Mouse (Mus musculus): ENCODE measurements around the gene Uts2r.

Gene Uts2r

DNA sequence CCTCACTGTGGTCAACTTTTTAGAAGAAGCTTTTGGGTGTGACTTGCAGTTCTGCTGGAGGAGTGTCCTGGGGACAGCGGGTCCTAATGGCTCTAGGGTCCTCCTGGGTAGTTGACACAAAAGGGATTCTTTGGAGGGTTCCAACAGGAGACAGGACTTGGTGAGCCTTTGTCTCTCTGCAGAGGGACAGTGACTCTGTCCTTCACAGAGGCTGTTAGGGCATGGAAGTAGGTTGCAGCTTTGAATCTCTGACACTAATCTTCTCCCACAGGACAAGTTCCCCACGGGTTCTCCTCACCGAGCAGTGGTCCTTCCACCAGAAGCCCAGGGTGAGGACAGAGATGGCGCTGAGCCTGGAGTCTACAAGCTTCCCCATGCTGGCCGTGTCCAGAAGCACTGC lies at the start of gene Uts2r:
TSS of gene Uts2r (plus strand) at position 301 of the 400 bp plus-strand sequence.
- DNase-seq, result no peak

DNA sequence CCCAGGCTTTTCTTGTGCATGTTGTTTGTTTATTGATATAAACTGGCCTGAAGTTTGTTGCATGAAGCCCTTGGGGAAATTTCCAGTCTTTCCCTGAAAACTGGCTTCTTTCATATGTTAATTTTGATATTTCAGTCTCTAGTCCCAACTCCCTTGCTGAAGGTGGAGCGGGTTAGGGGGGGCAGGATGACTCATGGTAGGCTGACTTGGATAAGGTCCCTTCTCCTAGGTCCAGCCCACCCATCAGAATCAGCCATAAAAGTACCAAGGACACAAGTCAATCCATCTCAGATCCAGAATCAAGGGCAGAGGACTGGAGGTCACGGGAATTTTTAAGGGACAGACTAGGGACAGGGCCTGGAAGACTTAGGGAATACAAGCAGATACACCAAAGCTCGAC lies 49.0 kb upstream of the Uts2r start:
- no peak for DNase-seq

DNA sequence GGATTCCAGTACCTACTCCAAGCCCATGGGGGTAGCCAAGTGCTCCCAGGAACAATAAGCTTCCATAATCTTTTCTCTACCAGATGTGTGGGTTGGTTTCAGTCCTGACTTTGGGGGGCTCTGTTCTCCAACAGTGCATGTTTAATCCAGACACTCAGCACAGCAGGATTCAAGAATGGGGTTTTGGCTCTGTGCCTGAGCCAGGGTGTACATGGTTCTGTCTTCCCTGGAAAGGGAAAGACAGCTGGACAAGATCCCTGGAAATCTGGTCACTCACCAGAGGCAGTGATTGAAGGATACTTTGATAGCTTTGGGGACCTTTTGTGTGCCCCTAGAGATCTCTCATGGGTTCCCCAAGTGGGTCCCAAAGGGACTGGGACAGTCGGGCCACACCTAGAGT lies 48.5 kb upstream of the Uts2r start:
- DNase-seq, result no peak

DNA sequence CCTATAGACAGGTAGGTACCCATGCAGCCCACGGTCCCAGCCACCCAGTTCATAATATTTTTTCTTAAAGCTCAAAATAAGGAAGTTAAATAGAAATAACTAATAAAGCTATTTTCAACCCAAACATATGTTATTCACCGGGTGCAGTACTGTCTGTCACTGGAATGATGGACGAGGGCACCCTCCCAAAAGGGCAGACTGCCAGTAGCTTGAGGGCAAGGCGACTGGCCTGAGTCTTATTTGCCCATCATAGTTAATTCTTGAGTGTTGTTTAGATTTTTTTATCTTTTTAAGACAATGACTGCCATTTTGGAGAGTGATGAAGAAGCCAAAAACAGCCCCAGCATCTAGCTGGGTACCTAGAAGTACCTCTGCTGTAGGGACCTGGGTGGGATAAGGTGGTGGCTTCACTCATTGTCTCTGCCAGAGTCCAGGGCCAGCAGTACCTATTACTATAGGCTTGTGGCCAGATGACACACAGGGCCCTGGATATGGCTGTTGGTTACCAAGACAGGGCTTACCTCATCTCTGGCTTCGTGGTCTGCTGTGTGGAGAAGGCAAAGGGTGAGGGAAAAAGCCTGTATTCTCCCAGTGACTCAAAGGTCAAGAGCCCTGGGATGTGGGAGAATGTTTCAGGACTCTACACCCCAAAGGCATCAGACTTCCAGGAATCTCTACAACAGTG lies 47.8 kb upstream of the Uts2r start:
- no peak for DNase-seq

DNA sequence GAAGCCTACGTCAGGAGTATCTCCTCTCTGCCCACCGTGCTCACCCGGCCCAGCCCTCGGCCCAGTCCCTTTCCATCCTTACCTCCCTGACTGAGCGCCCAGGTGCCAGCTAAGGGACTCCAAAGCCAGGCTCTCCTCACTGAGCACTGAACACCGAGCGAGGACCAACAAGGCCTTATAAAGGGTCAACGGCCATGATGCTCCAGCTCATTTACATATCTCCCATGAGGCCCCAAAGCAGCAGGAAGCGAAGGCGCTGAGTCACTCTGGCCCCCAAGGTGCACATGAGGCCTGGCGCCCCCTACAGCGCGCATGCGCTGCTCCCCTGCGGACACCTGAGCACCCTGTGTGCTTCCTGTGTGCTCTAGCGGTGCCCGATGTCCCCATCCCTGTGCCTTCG lies 42.0 kb upstream of the Uts2r start:
- peak; percentile 85 for DNase-seq

DNA sequence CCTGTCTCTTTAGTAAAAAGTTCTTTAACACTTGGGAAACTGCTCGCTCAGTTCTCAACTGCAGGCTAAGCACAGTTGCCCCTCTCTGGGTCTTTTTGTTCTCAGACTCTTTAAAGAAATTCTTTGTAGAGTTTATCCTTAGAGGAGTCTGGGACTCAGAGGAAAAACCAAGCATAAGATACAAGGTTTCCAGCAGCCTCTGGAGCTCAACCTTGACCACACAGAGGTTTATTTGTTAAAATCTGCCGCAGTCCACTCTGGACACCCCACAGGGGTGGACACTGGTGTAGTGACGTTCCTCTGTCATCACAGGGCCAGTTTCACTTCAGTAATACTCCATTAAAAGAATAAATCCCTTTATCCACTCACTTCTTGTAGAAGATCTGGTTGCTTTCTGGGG lies 41.5 kb upstream of the Uts2r start, which contains the start of gene Tex19.2:
TSS of gene Tex19.2 (minus strand) at position 101 of the 400 bp plus-strand sequence.
- DNase-seq, result no peak

DNA sequence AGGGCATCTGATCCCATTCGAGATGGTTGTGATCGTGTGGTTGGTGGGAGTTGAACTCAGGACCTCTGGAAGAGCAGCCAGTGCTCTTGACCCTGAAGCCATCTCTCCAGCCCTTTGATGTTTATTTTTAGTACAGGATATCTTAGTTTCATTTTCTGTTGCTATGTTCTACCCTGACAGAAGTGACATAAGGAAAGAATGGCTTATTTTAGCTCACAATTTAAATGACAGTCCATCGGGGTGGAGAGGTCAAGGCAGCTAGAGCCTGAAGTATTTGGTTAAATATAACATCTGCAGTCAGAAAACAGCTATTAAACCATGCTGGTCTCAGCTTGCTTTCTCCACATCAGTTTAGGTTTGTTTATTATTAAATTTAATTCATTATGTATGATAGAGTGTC lies 38.9 kb upstream of the Uts2r start:
- no peak for DNase-seq

DNA sequence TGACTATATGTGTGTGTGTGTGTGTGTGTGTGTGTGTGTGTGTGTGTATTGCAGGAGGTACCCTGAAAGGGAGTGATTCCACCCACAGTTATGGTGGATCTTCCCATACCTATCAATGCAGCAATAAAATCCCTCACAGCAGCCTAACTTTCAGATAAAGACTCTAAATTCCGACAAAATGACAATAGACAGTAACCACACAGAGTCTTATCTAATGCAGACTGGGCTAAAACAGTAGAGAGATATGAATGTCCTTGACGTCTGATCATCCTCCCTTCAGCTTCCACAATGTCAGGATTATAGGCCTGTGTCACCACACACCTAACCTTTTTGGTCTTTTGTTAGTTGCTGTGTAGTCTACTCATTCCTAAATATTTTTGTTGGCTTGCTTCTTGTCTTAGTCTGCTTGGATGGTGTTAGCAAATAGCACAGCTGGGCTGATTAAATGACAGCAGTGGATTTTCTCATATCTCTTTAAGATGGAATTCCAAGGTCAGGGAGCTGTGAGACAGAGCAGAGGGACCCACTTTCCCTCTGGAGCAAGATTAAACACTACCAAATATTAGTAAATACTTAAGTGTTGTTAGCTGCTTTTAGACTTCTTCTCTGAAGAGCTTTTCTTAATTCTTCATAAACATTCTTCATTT lies 37.9 kb upstream of the Uts2r start:
- DNase-seq, result no peak

DNA sequence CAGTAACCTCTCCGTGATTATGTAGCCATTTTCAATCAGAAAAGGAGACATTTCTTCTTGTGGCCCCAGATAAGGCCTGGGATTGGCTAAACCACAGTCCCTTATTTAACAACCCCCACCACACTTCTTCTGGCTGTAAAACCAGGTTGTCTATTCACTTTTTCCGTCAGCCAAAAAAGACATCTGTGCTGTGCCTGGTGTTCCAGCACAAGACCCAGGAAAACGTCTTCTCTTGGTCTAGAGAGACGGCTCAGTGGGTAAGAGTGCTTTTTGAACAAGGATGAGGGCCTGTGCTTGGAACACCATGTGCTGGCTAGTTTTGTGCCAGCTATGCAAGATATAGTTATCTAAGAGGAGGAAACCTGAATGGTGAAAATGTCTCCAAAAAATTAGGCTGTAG lies 36.6 kb upstream of the Uts2r start:
- DNase-seq, result no peak

DNA sequence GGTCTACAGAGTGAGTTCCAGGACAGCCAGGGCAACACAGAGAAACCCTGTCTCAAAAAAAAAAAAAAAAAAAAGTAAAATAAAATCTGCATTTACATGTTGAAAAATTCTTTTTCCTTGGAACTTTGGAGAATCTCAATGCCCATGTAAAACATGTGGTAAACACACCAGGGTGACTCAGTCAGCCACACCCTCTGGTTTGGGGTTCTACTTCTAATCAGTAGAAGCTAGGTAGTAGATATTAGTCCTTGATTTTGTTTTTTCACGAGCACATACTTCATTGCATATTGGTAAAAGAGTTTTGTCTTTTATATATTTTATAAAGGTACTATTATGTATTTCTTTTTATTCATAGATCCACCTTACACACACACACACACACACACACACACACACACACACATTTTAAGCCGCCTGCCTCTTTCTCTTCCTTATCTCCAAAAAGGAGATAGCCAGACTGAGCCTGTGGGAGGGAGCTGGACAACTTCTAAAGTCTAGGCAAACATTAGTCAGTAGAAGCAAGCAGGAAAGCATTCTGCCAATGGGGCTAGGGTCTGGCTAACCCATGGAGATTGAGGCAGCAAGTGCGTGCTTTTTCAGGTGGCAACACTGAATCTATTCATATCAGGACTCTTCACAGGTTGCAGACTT lies 34.4 kb upstream of the Uts2r start:
- no peak for DNase-seq

DNA sequence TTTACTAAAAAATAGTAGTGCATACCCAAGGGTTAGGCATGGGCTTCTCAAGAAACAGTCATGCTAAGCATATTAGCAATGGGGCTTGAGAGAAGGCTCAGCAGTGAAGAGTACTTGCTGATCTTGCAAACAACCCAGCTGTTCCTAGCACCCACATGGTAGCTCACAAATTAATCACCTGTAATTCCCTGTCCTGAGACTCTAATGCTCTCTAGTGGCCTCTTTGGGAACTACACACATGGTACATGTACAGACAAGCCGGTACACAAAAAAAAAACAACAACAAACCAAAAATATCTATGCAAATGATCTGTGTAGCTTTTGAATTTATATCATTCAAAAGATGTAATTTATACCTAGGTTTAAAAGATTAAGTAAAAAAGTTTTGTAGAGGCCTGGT lies 33.7 kb upstream of the Uts2r start:
- no peak for DNase-seq

DNA sequence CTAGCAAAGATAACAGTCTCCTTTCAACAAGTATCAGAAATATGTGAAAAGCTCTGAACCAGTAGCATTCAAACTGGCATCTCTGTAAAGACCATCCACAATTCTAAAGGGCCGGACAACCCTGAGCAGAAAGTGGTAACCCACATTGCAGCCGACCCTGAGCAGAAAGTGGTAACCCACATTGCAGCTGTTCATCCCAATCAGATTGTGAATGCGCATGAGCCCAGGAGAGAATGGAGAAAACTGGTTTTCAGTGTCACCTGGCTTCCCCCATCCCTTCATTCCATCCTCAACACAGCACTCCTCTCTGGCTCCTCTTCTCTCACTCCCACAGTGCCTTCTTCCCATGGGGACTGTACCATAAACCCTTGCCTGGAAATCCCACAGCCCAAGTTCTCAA lies 32.6 kb upstream of the Uts2r start:
- DNase-seq, result no peak

DNA sequence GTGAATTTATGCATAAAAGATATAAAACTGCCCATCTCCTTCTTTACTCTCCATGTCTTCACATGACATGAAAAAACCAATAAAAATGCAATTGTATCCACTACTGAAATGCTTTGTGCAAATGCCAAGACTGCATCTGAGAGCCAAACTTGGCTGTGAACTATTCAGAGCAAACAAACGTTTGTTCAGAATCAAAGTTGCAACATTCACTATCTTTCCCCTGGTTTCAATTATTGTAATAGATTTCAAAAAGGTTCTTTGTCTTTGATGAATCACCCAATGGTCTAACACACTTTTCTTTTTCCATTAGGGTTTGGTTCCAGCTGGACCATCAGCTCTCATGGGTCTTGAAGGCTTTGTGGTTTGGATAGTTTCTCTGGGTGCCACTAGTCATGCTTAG lies 30.5 kb upstream of the Uts2r start:
- DNase-seq, result no peak

DNA sequence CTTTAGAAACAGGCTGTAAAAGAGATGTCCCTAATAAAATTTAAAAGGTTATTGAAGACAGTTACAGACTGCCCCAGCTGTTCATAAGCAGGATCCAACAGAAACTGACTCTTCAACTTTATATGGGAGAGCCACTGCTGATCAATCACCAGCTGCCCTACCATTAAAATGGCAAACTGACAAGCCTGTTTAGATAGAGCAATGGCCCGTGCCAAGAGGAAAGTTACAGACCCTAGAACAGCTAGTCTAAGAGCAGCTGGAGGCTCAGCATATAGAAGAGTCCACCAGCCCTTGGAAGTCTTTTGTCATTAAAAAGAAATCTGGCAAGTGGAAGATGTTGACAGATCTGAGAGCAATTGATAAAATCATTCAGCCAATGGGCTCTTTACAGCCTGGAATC lies 25.5 kb upstream of the Uts2r start:
- no peak for DNase-seq

DNA sequence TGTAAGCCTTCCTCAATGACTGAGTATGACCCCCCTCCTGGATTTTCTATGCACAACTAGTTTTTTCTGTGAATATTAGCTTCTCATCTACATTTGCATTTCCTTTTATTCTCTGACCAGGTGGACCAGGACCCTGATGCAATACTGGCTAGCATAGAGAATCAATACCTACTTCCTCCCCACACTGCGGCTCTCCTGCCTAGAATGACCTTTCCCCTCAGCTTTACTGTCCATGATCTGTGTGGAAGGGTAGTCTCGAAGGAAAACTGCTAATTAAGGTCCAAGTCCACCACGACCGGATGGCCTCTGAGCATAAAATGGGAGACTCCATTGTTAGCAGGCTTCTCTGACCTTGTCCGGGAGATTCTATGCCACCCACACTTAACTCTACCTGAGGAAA lies 22.4 kb upstream of the Uts2r start:
- DNase-seq, result no peak

DNA sequence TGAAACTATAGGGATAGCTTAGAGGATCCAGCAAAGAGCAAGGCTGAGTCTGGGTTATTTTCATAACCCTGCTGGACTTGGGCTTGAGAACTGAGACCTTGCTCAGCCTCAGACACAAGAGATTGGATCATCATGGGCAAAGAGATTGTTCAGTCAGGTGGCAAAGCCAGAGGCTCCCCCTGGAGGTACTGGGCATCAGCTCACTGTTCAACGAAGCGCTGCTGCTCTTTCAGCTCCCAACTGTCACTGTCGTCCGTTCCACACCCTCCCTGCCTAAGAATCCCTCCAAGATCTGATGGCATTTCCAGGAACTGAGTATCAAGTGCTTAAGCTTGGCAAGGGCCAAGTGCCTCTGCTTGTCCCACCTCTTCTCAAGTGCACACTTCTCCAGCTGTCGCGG lies 21.3 kb upstream of the Uts2r start:
- DNase-seq, result no peak

DNA sequence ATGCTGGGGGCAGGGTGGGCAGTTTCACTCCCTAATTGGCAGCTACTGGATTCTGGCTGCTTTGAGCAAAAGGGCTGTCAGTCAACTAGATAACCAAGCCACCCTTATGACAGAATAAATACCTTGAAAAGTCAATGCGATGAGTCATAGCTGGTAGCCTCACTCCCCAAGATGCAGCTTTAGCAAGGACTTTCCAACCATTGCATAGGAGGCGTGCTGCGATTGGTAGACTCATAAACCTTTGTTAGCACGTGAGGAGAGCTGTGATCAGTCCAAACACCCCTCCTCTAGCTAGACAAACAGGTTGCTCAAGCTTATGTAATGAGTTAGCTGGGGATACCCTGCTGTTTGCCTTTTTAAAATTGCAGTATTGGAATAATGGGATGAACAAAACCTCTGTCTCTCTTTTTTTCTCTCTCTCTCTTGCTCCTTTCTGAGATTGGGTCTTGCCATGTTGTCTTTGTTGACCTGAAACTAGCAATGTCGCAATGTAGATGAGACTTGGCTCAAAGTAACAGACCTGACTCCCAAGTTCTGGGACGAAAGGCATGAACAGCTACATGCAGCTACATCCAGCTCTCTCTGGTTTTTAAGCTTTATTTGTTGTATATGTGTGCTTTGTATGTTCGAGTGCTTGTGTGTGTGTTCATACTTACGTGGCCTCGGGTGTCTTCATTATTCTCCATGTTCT lies 16.6 kb upstream of the Uts2r start:
- no peak for DNase-seq

DNA sequence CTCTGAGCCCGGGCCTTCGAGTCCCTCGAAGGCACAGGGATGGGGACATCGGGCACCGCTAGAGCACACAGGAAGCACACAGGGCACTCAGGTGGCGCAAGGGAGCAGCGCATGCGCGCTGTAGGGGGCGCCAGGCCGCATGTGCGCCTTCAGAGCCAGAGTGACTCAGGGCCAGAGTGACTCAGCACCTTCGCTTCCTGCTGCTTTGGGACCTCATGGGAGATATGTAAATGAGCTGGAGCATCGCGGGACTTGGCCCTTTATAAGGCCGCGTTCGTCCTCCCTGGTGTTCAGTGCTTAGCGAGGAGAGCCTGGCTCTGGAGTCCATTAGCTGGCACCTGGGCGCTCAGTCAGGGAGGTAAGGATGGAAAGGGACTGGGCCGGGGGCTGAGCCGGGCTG lies 14.2 kb upstream of the Uts2r start, which contains the start of gene Tex19.1:
TSS of gene Tex19.1 (plus strand) at position 279 of the 400 bp plus-strand sequence.
- no peak for DNase-seq

DNA sequence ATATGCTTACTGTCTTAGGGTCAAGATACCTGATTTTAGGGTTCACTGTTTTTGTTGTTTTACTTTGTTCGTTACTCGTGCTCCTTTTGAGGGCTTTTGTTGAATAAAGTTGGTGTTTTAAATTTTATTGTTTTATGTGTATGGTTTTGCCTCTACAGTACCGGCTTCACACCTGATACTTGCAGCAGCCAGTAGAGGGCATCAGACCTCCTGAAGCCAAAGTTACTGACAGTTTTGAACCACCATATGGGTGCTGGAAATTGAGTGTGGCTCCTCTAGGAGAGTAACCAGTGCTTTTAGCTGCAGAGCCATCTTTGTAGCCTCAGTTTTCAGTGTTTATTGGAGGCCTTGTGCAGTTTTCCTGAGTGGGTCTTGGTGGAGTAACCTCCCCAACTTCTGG lies 11.9 kb upstream of the Uts2r start:
- DNase-seq, result no peak

DNA sequence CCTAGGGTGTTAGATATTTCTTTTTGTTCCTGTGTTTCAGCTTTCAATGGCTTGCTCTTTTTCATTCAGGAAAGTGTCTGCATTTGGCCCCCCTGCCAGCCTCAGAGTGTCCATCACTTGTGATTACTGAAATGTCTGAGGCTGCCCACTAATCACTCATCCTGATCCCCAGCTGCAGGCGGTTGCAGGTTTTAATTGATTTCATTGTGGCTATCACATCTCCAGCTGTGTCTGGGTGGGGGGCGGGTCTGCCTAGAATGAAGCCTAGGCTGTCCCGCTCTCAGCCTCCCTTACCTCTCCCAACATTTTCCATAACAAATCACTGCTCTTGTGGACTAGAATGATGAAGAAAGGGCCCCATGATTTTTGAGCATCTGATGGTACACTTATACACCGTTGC lies 5.9 kb upstream of the Uts2r start:
- no peak for DNase-seq

DNA sequence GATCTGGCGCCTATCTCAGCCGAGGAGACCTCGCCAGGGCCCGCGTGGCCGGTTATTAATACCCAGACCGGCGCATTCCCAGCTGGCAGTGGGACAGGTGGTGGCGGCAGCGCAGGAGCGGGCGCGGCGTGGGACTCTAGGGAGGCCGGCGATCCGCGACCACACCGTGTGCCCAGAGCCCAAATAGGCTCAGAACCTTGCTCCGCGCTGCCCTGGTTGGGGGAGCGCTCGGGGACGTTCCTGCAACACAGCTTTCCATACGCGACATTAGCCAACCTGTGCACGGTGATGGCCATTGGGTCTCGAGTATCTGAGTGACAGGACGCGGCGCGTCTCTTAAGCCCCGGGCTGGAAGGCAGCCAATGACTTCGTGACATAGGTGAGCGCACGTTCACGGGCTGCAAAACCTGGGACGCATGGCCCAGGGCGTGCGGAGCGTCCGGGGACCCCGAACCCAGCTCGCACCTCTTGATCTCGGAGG lies 3.6 kb upstream of the Uts2r start:
- peak; percentile 95 for DNase-seq

DNA sequence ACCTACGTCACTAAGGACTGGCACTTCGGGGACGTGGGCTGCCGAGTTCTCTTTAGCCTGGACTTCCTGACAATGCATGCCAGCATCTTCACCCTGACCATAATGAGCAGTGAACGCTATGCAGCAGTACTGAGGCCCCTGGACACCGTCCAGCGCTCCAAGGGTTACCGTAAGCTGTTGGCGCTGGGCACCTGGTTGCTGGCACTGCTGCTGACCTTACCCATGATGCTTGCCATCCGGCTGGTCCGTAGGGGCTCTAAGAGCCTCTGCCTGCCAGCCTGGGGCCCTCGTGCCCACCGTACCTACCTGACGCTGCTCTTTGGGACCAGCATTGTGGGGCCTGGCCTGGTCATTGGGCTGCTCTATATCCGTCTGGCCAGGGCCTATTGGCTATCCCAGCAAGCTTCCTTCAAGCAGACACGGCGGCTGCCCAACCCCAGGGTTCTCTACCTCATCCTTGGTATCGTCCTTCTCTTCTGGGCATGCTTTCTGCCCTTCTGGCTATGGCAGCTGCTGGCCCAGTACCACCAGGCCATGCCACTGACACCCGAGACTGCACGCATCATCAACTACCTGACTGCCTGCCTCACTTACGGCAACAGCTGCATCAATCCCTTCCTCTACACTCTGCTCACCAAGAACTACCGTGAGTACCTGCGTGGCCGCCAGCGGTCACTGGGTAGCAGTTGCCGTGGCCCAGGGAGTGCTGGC lies 720 bp downstream of the Uts2r start:
- no peak for DNase-seq

DNA sequence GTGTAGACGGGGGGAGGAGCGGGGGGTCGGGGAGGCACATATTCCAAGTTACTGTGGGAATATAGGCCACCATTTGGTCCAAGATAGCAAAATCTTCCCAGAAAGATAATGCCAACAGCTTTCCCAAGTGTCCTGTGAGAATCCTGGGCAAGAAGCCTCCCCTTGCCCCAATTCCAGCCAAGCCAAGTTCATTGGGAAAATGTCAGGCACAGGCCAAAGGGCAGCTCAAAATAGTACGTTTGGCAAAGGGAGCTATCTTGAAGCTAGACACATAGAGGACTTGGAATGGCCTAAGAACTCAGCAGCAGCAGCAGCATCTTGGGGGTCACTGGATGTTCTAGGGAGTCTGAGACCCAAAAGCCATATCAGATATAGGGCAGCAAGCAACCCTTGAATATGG lies 3.7 kb downstream of the Uts2r start:
- no peak for DNase-seq

Measured in heart, adult 11 months (tissue).